Mouse (Mus musculus) ES-CJ7 (cell line): ENCODE measurements at regions not wholly inside any gene's neighbourhood (a gene's known extent, or its start where the extent isn't known, plus 50 kb on each side); places are given as distances from the start of the nearest gene placed in this dataset.

Experiments used
- DNase-seq: peaks from one replicate; pipeline ENCODE4 v3.0.0; 2011; ENCODE audit warnings: low read depth, low spot score

DNA sequence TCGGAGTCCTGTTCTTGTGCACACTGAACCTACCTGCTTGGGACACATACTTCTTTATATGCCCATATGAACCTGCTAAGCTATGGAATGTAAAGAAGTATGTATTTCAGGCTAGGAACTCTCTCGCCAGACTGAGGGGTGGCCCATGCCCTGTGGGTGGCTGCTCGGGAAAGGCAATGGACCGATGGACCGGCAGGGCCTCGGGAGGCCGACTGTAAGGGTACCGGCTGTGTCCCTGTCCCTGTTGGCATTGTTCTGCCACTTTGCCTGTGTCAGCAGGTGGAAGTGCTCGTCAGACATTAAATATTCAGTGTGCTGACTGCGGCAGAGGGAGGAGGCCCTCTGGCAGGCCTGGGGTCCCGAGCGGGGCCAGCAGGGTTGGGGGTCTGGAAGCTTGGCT lies 54.5 kb upstream of the Gata5 start:
- no peak for DNase-seq

DNA sequence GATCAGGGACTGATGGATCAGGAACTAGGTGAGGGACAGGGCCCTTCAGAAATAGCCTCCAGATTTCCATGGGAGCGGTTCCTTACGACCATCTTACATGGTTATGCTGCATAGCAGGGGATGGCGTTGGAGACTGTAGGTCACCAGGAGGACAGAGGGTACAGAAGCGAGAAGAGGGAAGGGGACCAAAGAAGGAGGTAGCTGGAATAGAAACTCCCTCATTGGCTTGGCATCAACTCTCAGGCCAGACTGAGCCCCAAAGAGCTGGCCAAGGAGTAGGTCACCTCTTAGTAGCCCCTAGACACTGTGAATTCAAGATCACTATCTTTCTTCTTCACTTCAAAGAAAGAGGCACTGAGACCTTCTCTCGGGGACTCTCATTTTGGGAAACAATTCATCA lies 53.6 kb upstream of the Gata5 start:
- DNase-seq: no peak

DNA sequence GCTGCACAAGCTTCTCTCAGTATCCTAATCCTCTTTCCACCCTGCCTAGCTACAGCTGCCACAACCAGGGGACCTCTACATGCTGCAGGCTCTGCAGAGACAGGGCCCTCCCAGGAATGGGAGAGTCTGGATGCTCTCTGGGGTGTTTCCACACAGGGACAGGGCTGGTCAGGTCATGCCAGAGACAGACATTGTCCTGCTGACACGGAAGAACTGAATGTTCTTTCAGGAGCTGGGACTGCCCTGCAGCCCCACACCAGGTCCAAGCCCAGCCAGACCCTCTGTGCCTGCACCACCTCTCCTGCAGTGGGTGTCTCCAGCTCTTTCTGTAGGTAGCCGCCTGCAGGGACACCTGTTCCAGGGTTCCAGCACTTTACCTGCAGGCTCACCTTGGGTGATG lies 52.8 kb upstream of the Gata5 start:
- DNase-seq: no peak

DNA sequence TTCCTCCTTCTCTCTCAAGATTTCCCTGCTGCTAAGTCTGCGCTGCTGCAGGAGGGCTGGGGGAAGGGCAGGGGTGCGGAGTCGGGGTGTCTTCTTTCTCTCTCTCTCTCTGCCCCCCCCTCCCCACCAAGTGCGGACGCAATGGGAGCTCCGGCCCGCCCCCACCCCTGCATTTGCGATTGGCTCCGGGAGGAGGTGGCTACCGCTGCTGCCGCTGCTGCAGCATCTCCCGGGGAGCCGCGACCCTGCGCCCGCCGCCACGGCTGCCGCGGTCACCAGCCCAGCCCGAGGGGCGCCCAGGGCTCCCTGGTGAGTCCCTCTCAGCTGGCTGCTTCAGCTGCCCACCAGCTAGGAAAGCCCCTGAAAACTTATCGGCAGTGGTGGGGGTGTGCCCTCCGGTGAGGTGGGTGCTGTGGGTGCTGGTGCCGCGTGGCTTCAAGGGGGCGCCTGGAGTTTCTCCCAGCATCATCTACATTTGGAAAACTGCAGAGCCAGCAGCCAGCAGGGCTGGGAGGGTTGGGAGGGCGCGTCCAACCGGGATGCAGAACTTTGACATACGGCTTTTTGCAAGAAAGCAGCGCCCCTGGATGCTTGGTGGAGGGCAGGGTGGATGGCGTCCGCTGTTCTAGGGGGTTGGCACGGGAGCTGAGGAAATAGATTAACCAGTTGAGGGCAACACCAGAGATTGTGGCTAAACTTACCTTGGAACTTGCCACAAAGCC lies 51.6 kb upstream of the Gata5 start:
- DNase-seq: peak; percentile 7

DNA sequence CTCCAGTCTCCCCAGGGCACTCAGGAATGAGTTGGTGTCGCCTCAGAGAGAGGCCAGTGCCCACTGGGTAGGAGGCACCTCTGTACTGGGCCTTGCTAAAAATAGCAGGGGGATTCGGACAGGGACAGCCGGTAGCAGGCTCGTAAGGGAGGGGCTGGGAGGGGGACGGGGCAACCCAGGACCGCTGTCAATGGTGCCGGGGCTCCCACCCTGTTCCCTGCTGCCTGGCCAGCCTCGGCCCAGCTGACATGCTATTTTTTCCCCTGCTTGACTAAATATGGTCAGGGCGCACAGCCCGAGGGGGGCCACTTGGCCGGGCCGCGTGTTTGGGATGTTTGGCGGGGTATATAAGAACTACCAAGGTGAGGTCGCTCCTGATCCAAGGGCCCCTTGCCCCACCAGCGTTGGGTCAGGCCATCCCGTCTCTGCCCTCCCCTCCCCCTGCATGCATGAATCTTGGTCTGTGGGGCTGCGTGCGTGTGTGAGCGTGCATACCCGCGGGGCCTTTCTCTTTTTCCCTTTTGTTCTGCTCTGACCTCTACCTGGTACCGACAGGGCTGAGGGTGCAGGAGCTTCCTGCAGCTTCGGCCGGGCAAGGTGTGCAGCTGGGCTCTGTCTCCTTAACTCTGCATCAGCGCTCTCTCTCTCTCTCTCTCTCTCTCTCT lies 50.9 kb upstream of the Gata5 start:
- DNase-seq: peak; percentile 24
